Mouse (Mus musculus): ENCODE results near the gene BC049715.

DNA sequence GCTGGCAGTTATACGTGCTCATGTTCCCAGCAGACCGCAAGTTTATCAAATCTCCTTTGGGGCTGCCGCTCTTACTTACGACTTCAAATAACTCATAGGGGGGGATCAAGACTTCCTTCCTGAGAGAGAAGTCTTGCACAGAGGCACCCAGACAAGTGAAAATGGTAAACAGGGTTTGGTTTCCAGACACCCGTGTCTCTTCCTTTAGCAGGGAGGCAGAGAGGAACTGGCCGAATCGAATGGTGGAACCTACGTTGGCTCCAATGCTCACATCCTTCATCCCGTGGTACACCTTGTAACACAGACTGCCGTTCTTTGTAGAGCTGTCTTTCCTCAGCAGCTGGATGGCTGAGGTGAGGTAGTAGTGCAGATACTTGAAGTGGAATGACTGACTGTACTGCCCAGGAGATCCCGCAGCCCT, 26.9 kb downstream of the BC049715 start:
- TF ChIP-seq CTCF (IDR thresholded peaks at IDR 0.05) (no peak), EP300 (IDR thresholded peaks at IDR 0.05) (no peak)

All from lung, postnatal 0 days (tissue).